Mouse (Mus musculus) gastrocnemius, adult 8-10 months (tissue): ENCODE data around the gene Hpd. TPM values are rescaled to one million over a fixed set of nuclear protein-coding genes. Genes with fewer than 3 reads are reported as not detected.

Experiments used
- DNase-seq, 2 experiments: peaks; one replicate each; pipeline ENCODE4 v3.0.0; 2022; ENCODE audit warnings: low spot score in 2 of 2
- total RNA-seq, 4 experiments: library from RNA; stranded (reverse); gene quantifications; 2 replicates each; pipeline ENCODE4 v1.2.4; 2022

The Hpd gene
- total RNA-seq, 4 experiments from 2014 or later: 1.3 TPM; not detected in 3

DNA sequence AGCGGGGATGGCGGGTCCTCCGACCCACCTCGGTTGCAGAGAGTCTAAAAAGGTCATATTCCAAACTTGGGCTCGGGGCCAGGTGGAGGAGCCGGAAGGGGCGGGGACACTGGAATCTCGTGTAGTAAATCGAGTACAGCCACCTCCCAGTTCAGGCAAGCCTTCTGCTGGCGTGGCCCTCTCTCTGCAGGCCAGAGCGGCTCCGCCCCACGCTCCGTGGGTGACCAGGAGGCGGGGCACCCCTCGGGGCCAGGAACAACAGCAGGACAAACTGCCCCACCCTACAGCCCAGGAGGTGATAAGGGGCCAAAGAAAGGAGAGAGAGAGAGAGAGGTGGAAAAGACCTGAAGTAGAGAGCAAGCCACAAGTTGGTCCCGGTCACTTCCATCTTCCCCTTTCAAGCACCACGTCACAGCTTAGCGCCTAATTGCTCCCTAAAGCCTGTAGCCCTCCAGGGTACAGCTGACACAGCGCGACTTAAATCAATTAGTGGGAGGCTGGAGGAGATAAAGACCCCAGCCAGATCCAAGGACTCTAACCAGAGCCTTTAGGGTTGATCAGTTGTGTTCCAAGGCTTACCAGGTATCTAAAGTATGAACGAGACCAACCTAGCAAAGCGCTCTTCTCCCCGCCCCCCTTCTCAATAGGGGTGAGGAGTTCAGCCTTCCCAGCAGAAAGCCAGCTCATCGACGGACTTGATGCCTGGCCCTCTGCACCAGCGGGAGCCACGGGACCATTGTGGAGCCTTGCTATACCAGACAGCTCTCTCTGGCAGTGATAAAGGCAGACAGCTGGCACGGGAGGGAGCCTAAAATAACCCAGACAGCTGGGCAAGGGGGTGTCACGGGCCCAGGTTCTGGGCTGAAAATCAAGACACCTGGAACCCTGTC lies 46.8 kb downstream of the Hpd start:
- peak; percentile 94 to 95 for DNase-seq

DNA sequence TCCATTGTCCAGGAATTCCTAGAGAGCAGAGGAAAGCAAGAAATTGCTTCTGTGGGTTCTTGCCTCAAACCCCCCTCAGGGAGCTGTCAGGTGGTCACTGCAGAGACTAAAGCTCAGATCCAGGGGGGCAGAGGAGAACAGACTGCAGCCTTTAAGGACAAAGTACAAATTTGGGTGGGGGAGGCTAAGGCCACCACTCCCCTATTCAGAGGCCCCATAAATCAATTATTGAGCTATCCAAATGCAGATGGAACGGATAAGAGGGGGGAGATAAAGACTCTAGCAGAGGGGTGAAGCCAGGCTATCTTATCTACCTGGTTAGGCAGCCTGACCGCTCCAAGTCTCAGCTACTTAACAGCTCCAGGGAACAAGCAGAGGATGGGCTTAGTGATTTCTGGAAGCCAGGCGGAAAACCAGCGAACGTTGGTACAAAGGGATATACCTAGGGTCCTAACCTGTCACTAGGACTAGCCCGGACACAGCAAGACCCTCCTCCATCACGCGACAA lies 47.6 kb downstream of the Hpd start:
- no peak for DNase-seq

GRCm38 (mm10) chr5:123134186-123134874 lies 48.2 kb downstream of the Hpd start:
- DNase-seq: peak; percentile 79 to 87

GRCm38 (mm10) chr5:123133784-123134143 lies 48.8 kb downstream of the Hpd start:
- no peak for DNase-seq

DNA sequence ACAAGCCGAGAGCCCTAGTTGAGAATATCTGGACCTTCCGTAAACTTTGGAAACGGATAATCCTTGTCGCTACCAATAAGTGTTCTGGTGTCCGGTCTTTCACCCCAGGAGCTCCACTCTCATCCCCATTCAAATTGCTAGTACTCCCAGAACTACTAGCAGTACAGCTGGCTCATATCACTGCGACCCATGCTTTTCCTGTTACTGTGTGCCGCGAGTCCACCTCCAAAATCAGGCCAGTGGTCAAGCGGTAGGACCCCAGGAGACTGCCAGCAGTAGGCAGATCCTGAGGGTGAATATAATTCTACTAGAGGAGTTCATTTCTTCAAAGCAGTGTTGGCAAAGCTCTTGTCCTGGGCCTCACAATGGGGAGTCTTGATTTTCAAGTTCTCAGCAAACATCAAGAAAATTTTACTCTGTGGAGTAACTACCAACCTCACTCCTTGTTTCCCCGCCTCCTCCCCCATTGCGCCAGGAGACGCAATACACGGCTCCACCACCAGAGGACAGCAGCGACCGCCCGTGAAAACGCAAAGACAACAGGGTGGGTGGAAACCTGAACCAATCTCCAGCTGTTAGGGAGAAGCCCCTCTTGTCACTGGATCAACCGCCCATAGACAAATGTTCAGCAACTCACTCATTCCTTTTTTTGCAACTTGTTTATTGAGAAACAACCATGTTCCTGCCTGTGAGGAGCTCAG lies 49.3 kb downstream of the Hpd start:
- DNase-seq: peak; percentile 78 to 83

DNA sequence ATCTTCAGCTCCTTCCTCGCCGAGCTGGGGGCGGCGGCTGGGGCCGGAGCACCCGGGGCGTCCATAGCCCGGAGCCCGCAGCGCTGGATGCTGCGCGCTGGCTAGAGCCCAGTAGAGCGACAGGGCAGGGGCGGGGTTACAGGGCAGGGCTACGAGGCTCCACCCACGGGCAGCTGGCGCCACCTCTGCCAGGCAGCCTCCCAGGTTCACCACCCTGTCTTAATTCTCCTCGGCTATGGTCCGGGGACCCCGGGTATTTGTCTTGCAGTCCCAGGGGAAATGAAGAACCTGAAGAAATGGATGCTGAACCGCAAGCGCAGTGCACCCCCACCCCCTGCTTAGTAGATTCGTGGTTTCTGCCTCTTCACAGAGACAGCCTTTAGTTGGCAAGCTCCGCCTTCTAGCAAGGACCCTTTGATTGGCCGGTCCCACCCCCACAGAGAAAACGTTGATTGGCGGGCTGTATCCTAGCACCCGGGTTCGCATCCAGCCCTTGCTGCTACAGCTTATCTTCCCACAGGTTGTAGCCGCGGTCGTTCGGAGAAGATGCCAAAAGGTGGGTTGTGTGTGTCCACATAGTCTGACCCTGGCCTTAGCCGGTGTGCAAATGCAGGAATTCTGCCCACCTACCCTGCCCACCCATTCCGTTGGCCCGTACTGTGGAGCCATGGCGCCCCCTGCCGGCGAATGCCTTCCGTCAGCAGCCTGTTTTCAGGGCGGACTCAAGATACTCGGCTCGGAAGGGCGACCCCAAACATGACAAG lies 50.0 kb downstream of the Hpd start, which contains the start of gene Rhof:
Rhof (minus strand) TSS at position 385 of the 764 bp plus-strand sequence.
- DNase-seq: peak; percentile 66 to 74

DNA sequence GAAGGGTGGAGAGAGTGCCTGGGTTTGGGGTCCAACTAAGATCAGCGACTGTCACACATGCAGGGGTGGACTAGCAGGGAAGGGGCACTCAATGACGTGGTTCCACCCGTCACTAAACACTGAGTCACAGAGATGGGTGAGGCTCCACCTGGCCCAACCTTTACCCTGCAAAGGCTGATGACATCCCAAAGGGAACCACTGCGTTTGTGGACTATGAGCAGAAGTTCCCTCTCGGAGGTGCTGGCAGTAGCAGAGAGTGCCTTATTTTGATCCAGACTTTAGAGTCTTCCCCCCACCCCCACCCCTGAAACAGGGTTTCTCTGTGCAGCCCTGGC lies 51.7 kb downstream of the Hpd start:
- no peak for DNase-seq

- no peak for DNase-seq
Observed at GRCm38 (mm10) chr5:123130030-123130813, 52.3 kb downstream of the Hpd start.

DNA sequence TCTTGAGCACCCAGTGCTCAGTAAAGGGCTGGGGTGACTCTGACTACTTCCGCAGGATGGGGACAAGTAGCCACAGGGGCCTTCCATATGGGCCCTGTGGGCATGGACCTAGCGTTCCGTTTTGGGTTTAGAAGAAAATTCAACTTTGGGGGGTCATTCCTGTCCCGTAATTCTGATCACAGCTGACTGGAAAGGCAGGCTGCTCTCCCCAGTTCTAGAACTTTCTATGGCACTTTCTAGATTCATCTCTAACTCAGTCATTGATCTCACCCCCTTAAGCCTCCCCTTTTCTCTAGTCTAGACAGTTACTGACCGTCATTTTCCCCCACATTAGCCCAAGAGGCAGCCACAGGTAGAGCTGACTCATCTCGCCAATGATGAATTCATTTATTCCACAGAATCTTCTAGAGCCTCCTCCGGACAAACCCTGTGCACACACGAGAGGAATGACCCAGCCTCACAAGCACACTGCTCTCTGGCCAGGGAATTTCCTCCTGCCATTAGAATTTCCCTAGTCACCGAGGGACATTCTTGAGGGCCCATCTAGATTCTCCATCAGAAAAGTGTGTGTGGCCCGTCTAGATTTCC lies 53.3 kb downstream of the Hpd start:
- no peak for DNase-seq

DNA sequence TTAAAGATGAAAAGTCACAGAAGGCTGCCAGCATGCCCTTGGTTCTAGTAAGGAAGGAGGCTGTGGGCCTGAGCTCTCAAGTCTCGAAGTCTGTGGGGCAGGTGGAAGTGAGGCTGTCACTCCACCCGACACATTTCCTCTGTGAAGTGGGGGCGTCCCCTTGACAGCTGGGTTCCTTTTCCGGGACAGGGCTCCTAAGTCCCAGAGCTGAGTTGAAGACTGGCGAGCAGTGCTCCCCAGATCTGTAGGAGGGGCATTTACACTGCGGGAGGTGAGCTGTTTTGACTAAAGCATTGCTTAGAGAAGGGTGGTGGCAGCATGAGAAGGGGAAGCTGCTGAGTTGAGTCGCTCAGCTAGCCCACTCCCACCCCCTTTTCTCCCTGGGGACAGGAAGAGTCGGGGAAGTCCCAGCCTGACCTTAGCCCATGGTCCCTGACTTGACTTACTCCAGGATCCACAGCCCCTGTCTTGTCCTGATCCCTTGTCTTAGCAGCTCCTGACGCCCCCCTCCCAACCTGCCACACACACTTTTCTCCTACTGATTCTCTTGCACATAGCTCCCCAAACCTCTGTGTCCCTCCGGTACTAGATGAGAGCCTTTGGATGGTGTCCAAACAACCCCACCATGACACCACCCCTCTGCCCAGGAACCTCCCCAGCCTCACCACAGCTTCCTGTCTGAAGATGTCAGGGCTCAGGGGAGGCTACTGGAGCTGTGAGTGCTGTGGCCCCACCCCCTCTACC lies 53.9 kb downstream of the Hpd start:
- no peak for DNase-seq

DNA sequence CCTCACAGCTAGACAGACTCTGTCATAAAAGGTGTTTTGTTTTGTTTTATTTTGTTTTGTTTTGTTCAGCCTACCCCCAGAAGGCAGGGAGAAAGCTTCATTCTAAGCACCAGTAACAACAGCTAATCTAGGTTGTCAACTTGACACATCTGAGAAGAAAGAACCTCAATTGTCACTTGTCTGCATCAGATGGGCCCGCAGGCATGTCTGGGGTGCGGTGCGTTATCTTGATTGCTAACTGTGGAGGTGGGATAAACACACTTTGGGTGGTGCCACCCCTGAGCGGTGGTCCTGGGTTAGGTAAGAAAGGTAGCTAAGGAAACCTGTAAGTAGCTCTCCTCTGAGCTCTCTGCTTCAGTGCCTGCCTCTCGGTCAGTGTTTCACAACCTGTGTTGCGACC lies 55.5 kb downstream of the Hpd start:
- DNase-seq: no peak

GRCm38 (mm10) chr5:123125638-123126406 lies 56.7 kb downstream of the Hpd start:
- no peak for DNase-seq

DNA sequence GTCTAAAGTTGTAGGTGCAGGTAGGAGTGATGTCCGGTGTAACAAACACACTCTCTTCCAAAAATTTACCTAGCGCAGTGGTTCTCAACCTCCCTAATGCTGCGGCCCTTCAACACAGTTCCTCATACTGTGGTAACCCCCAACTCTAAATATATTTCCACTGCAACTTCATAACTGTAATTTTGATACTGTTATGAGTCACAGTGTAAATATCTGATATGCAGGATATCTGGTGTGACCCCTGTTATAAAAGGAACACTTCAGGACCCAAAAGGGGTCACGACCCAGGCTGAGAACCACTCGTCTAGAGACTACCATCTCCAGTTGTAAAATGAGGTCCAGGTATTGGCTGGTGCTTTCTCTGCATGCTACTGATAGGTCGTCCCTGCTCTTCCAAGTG lies 57.4 kb downstream of the Hpd start:
- DNase-seq: no peak

GRCm38 (mm10) chr5:123122181-123122580 lies 60.3 kb downstream of the Hpd start:
- no peak for DNase-seq
